Mouse (Mus musculus) liver, embryonic 15.5 days (tissue): ENCODE data around the gene Gm13030. TPM values are rescaled to one million over a fixed set of nuclear protein-coding genes. Genes with fewer than 3 reads are reported as not detected.

Source experiments
- ATAC-seq: fragments of 200-750 bp; cut with Nextera tagmentation; 2 replicates; pipeline ENCODE4 v1.8.0; 2017; ENCODE audit warnings: moderate number of reproducible peaks, mild to moderate bottlenecking, moderate library complexity; ENCODE audit not compliant: insufficient read depth
- H3K27ac ChIP-seq: fragments of 300-500 bp; sonication (generic); replicated peaks from 2 replicates; pipeline ENCODE4 v1.5.1; 2015; ENCODE audit warnings: mild to moderate bottlenecking, inconsistent platforms
- H3K27me3 ChIP-seq: fragments of 300-500 bp; sonication (generic); 2 replicates; pipeline ENCODE4 v1.6.1; 2015; ENCODE audit warnings: mild to moderate bottlenecking, inconsistent platforms
- H3K36me3 ChIP-seq: fragments of 300-500 bp; sonication (generic); replicated peaks from 2 replicates; pipeline ENCODE4 v1.6.1; 2015; ENCODE audit warnings: moderate library complexity, mild to moderate bottlenecking, inconsistent platforms
- H3K4me1 ChIP-seq: fragments of 300-500 bp; sonication (generic); replicated peaks from 2 replicates; pipeline ENCODE4 v1.6.1; 2015; ENCODE audit warnings: inconsistent platforms
- H3K4me2 ChIP-seq: fragments of 300-500 bp; sonication (generic); 2 replicates; pipeline ENCODE4 v1.6.1; 2015; ENCODE audit warnings: moderate library complexity, mild to moderate bottlenecking, inconsistent platforms
- H3K4me3 ChIP-seq: fragments of 300-500 bp; sonication (generic); replicated peaks from 2 replicates; pipeline ENCODE4 v1.5.1; 2015; ENCODE audit warnings: mild to moderate bottlenecking, inconsistent platforms
- H3K9ac ChIP-seq: fragments of 300-500 bp; sonication (generic); 2 replicates; pipeline ENCODE4 v1.6.1; 2015; ENCODE audit warnings: moderate library complexity, mild to moderate bottlenecking, inconsistent platforms
- H3K9me3 ChIP-seq: fragments of 300-500 bp; sonication (generic); replicated peaks from 2 replicates; pipeline ENCODE4 v1.6.1; 2016; ENCODE audit warnings: inconsistent platforms
- WGBS: fragments of 180-500 bp; shearing (Covaris S2); methylation state at CpG from one replicate; pipeline ENCODE4 v1.1.7; 2015; ENCODE audit warnings: mixed read lengths; ENCODE audit not compliant: insufficient replicate concordance; 5-methylcytosine and 5-hydroxymethylcytosine counted together
- polyA plus RNA-seq: library from polyadenylated mRNA; unstranded; fragments of >200 nt; fragmentation: Nextera tagmentation; extraction: Ambion mirVana; gene quantifications from 2 replicates; pipeline ENCODE4 v1.2.1, GENCODE M21; 2015

Gene Gm13030
- polyA plus RNA-seq, 1 experiment from 2014 or later: not detected

GRCm38 (mm10) chr4:138865991-138866390, 7.8 kb downstream of the Gm13030 start:
- Histone ChIP-seq H3K27ac (no peak overlapping the region), H3K4me1 (no peaks in the 10 kb centered on the region), H3K9ac (no peak overlapping the region), H3K9me3 (no peaks in the 10 kb centered on the region), H3K4me3 (no peak overlapping the region), H3K4me2 (no peak overlapping the region), H3K36me3 (no peaks in the 10 kb centered on the region), H3K27me3 (peaks cover 4% of the 10 kb centered on the region; the same call in 1 of the 2 replicates)
- ATAC-seq: no peak
- 43% methylated on average over 6 of the region's 6 CpGs for WGBS

DNA sequence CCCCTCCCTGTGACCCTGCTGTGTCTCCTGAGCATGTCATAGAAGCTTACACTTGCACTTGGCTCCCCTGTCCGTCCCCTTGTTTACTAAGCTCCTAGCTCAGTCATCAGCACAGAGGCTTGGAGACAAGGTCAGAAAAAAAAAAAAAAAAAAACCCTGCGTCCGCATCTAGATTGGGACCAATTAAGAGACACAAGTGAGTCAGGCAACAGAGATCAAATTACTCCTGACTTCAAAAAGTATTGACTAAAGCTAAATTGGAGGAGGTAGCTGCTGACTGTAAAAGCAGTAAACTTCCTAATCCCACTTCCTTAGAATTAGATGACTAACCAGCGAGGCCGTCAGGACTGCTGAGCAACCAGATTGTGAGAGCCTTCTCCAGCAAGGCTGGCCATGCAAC, 8.7 kb downstream of the Gm13030 start:
- Histone ChIP-seq H3K9me3 (no peaks in the 10 kb centered on the region), H3K27ac (no peak overlapping the region), H3K9ac (no peak overlapping the region), H3K4me1 (no peaks in the 10 kb centered on the region), H3K4me3 (no peak overlapping the region), H3K27me3 (peaks cover 4% of the 10 kb centered on the region; the same call in 1 of the 2 replicates), H3K4me2 (no peak overlapping the region), H3K36me3 (no peaks in the 10 kb centered on the region)
- WGBS: 29% methylated on average over 5 of the region's 5 CpGs
- no peak for ATAC-seq

GRCm38 (mm10) chr4:138863344-138863998, 10.3 kb downstream of the Gm13030 start, which contains the start of gene Pla2g5:
Pla2g5 (minus strand) TSS chr4:138863482.
- no peak within 1 kb of the TSS for H3K9ac ChIP-seq
- H3K9me3 ChIP-seq: no peaks in the 10 kb centered on the region
- peaks cover 13% of the 10 kb centered on the region for H3K27me3 ChIP-seq
- no peak within 1 kb of the TSS for H3K27ac ChIP-seq
- no peak within 1 kb of the TSS for H3K4me3 ChIP-seq
- H3K36me3 ChIP-seq: no peaks in the 10 kb centered on the region
- no peaks in the 10 kb centered on the region for H3K4me1 ChIP-seq
- ATAC-seq: no peak
- no peak within 1 kb of the TSS for H3K4me2 ChIP-seq
- WGBS: 41% methylated on average over 10 of the region's 10 CpGs

DNA sequence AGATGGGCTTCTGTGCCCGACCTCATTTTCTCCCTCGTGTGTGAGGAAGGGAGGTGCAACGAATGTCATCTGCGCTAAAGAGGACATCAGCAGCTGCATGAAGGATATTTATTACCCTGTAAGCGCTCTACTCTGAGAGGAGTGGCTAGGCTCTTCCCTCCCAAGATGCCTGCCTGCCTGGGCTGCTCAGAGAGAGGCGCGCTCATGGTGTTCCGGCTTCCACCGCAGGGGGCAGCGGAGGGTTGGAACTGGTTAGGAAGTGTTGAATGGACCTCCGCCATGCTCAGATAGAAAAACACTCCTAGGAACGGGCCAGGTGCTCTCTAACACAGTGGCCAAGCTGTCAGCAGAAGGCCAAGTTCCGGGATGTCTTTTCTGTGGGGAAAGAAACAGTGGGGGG, 14.0 kb downstream of the Gm13030 start:
- Histone ChIP-seq H3K4me3 (no peak overlapping the region), H3K27me3 (peaks cover 16% of the 10 kb centered on the region), H3K4me2 (no peak overlapping the region), H3K9ac (no peak overlapping the region), H3K36me3 (no peaks in the 10 kb centered on the region), H3K9me3 (no peaks in the 10 kb centered on the region), H3K4me1 (no peaks in the 10 kb centered on the region), H3K27ac (no peak overlapping the region)
- ATAC-seq: no peak
- 5% methylated on average over 13 of the region's 13 CpGs for WGBS

DNA sequence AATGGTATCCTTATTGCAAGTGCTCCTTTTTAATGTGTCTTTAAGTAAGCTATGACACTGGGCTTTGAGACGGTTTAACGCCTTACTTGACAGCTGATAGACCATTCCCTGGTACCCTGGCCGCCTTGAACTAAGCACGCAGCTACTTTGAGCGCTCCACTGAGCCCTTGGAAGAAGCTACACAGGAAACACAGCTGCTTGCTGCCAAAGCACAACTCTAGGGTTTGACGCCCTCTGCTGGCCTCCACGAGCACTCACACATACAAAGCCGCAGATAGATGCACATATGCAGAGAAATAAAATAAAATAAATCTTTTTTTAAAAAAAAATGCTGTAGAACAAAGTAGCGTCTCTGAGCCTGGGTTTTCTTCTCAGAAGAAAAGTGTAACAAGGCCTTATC, 14.5 kb downstream of the Gm13030 start:
- Histone ChIP-seq H3K9ac (no peak overlapping the region), H3K27ac (no peak overlapping the region), H3K9me3 (no peaks in the 10 kb centered on the region), H3K4me1 (no peaks in the 10 kb centered on the region), H3K36me3 (no peaks in the 10 kb centered on the region), H3K4me3 (no peak overlapping the region), H3K4me2 (no peak overlapping the region), H3K27me3 (peaks cover 16% of the 10 kb centered on the region)
- ATAC-seq: no peak
- 21% methylated on average over 9 of the region's 9 CpGs for WGBS

DNA sequence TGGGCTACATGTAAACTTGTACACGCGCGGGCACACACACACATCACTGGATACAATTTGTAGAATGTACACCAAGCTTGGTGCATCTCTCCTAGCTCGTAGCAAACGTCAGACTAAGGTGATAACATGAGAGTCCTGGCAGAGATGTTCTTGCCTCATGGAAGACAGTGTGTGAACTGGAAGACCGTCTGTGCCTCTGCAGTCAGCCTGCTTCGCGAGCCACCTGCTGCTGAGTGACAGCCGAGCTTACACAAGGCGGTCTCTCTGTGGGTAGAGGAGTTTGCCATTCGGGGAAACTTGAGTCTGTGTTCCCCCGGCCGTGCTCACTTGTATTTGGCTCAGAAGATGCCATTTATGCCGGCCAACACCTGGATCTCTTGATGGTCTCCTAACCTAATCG, 15.3 kb downstream of the Gm13030 start:
- H3K4me1 ChIP-seq: no peaks in the 10 kb centered on the region
- WGBS: 49% methylated on average over 15 of the region's 15 CpGs
- no peak overlapping the region for H3K27ac ChIP-seq
- H3K36me3 ChIP-seq: no peaks in the 10 kb centered on the region
- no peak overlapping the region for H3K4me3 ChIP-seq
- no peak for ATAC-seq
- H3K27me3 ChIP-seq: peaks cover 15% of the 10 kb centered on the region
- H3K4me2 ChIP-seq: no peak overlapping the region
- H3K9ac ChIP-seq: no peak overlapping the region
- H3K9me3 ChIP-seq: no peaks in the 10 kb centered on the region

- Histone ChIP-seq H3K9ac (no peak overlapping the region), H3K27ac (no peak overlapping the region), H3K4me1 (no peaks in the 10 kb centered on the region), H3K36me3 (no peaks in the 10 kb centered on the region), H3K4me2 (no peak overlapping the region), H3K4me3 (no peak overlapping the region), H3K27me3 (peaks cover 14% of the 10 kb centered on the region), H3K9me3 (no peaks in the 10 kb centered on the region)
- 22% methylated on average over 10 of the region's 10 CpGs for WGBS
- no peak for ATAC-seq
These were observed 16.2 kb downstream of the Gm13030 start for GRCm38 (mm10) chr4:138857576-138857975.

- Histone ChIP-seq H3K36me3 (no peaks in the 10 kb centered on the region), H3K27me3 (peaks cover 14% of the 10 kb centered on the region), H3K27ac (no peak overlapping the region), H3K4me1 (no peaks in the 10 kb centered on the region), H3K4me3 (no peak overlapping the region), H3K9me3 (no peaks in the 10 kb centered on the region), H3K9ac (no peak overlapping the region), H3K4me2 (no peak overlapping the region)
- WGBS: 16% methylated on average over 7 of the region's 7 CpGs
- ATAC-seq: no peak
These were observed 17.3 kb downstream of the Gm13030 start for GRCm38 (mm10) chr4:138856491-138856890.

DNA sequence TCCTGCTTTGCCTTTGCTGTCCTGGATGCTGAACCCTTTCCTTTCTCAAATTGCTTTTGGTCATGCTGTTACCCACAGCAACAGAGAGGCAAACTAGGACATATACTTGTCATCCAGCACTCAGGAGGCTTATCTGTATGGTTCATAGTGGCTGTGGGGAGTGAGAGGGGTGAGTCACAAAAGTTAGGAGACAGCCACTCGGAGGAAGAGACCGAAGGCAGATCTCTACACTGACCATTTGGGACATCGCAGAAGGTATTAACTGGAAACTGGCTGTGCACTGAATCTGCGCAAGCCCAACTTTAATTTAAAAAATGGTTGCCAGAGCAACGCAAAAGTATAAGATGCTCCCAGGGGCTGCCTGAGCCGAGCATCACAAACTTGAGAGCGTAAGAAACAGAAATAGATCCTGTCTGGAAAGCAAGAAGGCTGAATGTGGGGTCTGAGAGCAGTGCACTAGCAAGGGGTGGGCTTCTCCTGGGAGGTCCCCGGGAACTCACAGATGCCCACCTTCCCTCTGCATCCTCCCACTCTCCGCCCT, 18.6 kb downstream of the Gm13030 start:
- peaks cover 14% of the 10 kb centered on the region for H3K27me3 ChIP-seq
- H3K4me2 ChIP-seq: no peak overlapping the region
- no peak overlapping the region for H3K9ac ChIP-seq
- no peaks in the 10 kb centered on the region for H3K4me1 ChIP-seq
- ATAC-seq: no peak
- no peak overlapping the region for H3K4me3 ChIP-seq
- H3K27ac ChIP-seq: no peak overlapping the region
- WGBS: 68% methylated on average over 9 of the region's 9 CpGs
- H3K9me3 ChIP-seq: no peaks in the 10 kb centered on the region
- no peaks in the 10 kb centered on the region for H3K36me3 ChIP-seq

DNA sequence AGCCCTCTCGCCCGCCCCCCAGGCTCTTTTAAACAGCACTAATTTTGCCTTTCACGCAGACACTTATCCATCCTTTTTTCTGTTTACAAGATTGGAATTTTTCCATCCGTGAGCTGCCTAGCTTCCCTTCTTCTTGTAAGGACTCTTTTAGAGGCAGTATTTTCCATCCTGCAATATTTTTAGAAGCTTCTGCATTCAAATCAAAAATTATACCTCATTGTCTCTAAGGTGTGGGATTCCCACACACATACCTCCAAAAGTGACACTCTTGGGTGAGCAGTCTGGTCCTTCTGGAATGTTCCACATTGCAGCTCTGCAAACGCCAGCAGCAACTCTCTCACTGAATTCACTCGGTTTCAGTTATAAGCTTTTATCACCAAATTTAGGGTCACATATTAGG, 20.8 kb downstream of the Gm13030 start:
- Histone ChIP-seq H3K9ac (no peak overlapping the region), H3K4me3 (no peak overlapping the region), H3K36me3 (no peaks in the 10 kb centered on the region), H3K4me2 (no peak overlapping the region), H3K27ac (no peak overlapping the region), H3K4me1 (no peaks in the 10 kb centered on the region), H3K9me3 (no peaks in the 10 kb centered on the region), H3K27me3 (peaks cover 3% of the 10 kb centered on the region; the same call in 1 of the 2 replicates)
- 55% methylated on average over 6 of the region's 6 CpGs for WGBS
- ATAC-seq: no peak

GRCm38 (mm10) chr4:138851463-138851862, 22.3 kb downstream of the Gm13030 start:
- no peaks in the 10 kb centered on the region for H3K36me3 ChIP-seq
- H3K9ac ChIP-seq: no peak overlapping the region
- no peak overlapping the region for H3K4me2 ChIP-seq
- H3K4me3 ChIP-seq: no peak overlapping the region
- H3K9me3 ChIP-seq: no peaks in the 10 kb centered on the region
- 1% methylated on average over 4 of the region's 4 CpGs for WGBS
- no peaks in the 10 kb centered on the region for H3K4me1 ChIP-seq
- H3K27ac ChIP-seq: no peak overlapping the region
- H3K27me3 ChIP-seq: peaks cover 3% of the 10 kb centered on the region; the same call in 1 of the 2 replicates
- ATAC-seq: no peak

DNA sequence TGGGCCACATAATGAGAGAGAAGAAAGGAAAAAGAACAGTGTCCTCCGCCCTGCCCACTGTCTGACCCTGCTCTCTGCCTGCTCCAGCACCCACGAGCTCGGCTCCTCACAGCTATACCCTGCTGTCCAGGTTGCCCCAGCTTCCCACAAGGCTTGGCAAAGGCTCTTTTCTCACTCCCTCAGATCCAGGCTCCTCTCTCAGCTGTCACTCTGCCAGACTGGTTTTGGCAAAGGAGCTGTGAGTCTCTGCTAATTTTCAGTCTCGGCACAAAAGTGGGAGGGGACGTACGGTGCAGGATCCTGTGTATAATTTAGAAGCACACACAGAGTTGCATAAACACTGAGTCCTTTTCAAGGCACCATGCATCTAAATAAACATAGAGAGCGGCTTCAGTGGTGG, 32.4 kb downstream of the Gm13030 start:
- Histone ChIP-seq H3K9ac (no peak overlapping the region), H3K4me1 (no peaks in the 10 kb centered on the region), H3K9me3 (no peaks in the 10 kb centered on the region), H3K4me3 (no peak overlapping the region), H3K4me2 (no peak overlapping the region), H3K27me3 (no peaks in the 10 kb centered on the region), H3K27ac (no peak overlapping the region), H3K36me3 (no peaks in the 10 kb centered on the region)
- ATAC-seq: no peak
- WGBS: 69% methylated on average over 7 of the region's 7 CpGs
